ENCODE assay signal across 7 mouse cellular contexts in the genomic region with DNA sequence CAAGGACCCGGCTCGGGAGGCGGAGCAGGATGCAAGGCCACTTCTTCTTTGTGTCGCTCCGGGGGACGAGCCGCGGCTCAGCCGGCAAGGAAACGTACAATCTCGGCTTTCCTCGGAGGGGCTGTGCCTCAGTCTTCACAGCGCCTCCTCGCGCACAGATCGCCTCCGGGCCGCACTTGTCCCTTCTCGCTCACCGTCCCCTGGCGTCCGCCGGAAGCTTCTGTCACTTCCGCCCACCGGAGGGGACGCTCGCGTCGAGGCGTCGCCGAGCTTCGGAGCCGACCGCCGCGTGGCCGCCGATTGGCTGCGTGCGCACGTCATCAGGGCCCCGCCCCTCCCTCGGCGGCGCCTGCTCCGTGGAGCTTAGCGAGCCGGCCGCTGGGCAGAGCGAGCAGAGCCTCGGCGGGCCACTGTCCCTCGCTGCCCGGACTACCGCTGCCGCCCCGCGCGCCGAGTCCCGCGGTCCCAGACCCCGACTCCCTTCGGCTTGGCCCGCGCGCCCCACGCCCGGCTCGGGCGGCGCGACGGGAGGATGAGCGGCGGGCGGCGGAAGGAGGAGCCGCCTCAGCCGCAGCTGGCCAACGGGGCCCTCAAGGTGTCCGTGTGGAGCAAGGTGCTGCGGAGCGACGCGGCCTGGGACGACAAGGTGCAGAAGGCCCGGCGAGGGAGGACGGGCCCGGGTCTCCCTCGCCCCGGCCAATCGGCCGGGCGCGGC. TPM values are rescaled to one million over a fixed set of nuclear protein-coding genes. Genes with fewer than 3 reads are reported as not detected.
DNase-seq lines count a peak whose midpoint lies in the region; ATAC-seq lines count a peak whose summit lies in the region.

A gene (plus strand): TSS at position 357 of the 715 bp plus-strand sequence.

- H3K27me3 ChIP-seq in embryonic facial prominence, embryonic 10.5 days (replicated peaks; ENCODE audit: low read depth, poor library complexity, severe bottlenecking), result no peaks in the 10 kb centered on the region
- no peaks in the 10 kb centered on the region for H3K27me3 ChIP-seq in limb, embryonic 10.5 days (ENCODE audit: low read depth, poor library complexity, severe bottlenecking)
- no peaks in the 10 kb centered on the region for H3K27me3 ChIP-seq in midbrain, embryonic 13.5 days

- H3K4me3 ChIP-seq in embryonic facial prominence, embryonic 10.5 days, result peak within 1 kb of the TSS; percentile 99
- H3K4me3 ChIP-seq in limb, embryonic 10.5 days, result peak within 1 kb of the TSS; percentile 98
- H3K4me3 ChIP-seq in midbrain, embryonic 13.5 days (replicated peaks), result peak within 1 kb of the TSS; percentile 61

- DNase-seq in adrenal gland, postnatal 10 days, result peak; percentile 99
- DNase-seq in embryonic facial prominence, embryonic 10.5 days (ENCODE audit: low spot score), result peak; percentile 98
- DNase-seq in kidney, adult 11 months, result peak; percentile 94
- DNase-seq in limb, embryonic 10.5 days (ENCODE audit: low spot score), result peak; percentile 99
- DNase-seq in spleen, adult 12 weeks (ENCODE audit: low spot score), result peak; percentile 97

- peaks cover 24% of the 10 kb centered on the region for H3K4me1 ChIP-seq in embryonic facial prominence, embryonic 10.5 days
- H3K4me1 ChIP-seq in limb, embryonic 10.5 days, result peaks cover 17% of the 10 kb centered on the region
- H3K4me1 ChIP-seq in midbrain, embryonic 13.5 days (replicated peaks), result peaks cover 29% of the 10 kb centered on the region

- no peaks in the 10 kb centered on the region for H3K9me3 ChIP-seq in embryonic facial prominence, embryonic 10.5 days
- no peaks in the 10 kb centered on the region for H3K9me3 ChIP-seq in limb, embryonic 10.5 days (replicated peaks)
- no peaks in the 10 kb centered on the region for H3K9me3 ChIP-seq in midbrain, embryonic 13.5 days

- under 1% methylated on average over 98 of the region's 98 CpGs for WGBS in embryonic facial prominence, embryonic 10.5 days
- under 1% methylated on average over 98 of the region's 98 CpGs for WGBS in limb, embryonic 10.5 days
- under 1% methylated on average over 98 of the region's 98 CpGs for WGBS in midbrain, embryonic 13.5 days

- H3K27ac ChIP-seq in embryonic facial prominence, embryonic 10.5 days (replicated peaks), result peak within 1 kb of the TSS; percentile 95
- peak within 1 kb of the TSS; percentile 92 for H3K27ac ChIP-seq in limb, embryonic 10.5 days
- H3K27ac ChIP-seq in midbrain, embryonic 13.5 days, result peak within 1 kb of the TSS; percentile 90

- H3K4me2 ChIP-seq in midbrain, embryonic 13.5 days (replicated peaks), result peak within 1 kb of the TSS; percentile 92

- H3K36me3 ChIP-seq in embryonic facial prominence, embryonic 10.5 days (replicated peaks), result peaks cover 62% of the 10 kb centered on the region
- H3K36me3 ChIP-seq in limb, embryonic 10.5 days, result peaks cover 60% of the 10 kb centered on the region
- H3K36me3 ChIP-seq in midbrain, embryonic 13.5 days, result peaks cover 37% of the 10 kb centered on the region

- peak; percentile 84 for ATAC-seq in granulocyte monocyte progenitor cell, adult 5-6 weeks (replicated peaks; ENCODE audit: poor library complexity, severe bottlenecking)
- peak; percentile 96 for ATAC-seq in midbrain, embryonic 13.5 days

- peak within 1 kb of the TSS; percentile 85 for H3K9ac ChIP-seq in midbrain, embryonic 13.5 days (replicated peaks)

RNA-seq across cellular contexts. Expression of the gene that starts here (rescaled TPM):
- 100 to 1,000 TPM; 277 to 282 TPM for total RNA-seq in adrenal gland, postnatal 10 days (2021)
- polyA plus RNA-seq in embryonic facial prominence, embryonic 10.5 days (2016; fragmentation: Nextera tagmentation; extraction: Ambion mirVana), result 174 and 187 TPM in 2 replicates
- total RNA-seq in granulocyte monocyte progenitor cell, adult 5-6 weeks (2014; fragmentation: Nextera tagmentation), result 308 and 310 TPM in 2 replicates
- 250 and 257 TPM in 2 replicates for total RNA-seq in granulocyte monocyte progenitor cell, adult 5-6 weeks (2017)
- polyA plus RNA-seq in limb, embryonic 10.5 days (2016; fragmentation: Nextera tagmentation; extraction: Ambion mirVana), result 182 and 204 TPM in 2 replicates
- polyA plus RNA-seq in midbrain, embryonic 13.5 days (2015; fragmentation: Nextera tagmentation; extraction: Ambion mirVana), result 143 and 158 TPM in 2 replicates

Comparison
In these comparisons a context has a peak if more than half of its experiments do, and no peak if none do; other contexts are left out.
1. Peak in every context shown above with its lines: DNase-seq, ATAC-seq, H3K4me3 ChIP-seq and H3K27ac ChIP-seq.